Mouse (Mus musculus): ENCODE measurements around the gene Taf4.
A peak's percentile ranks its signal among the peaks of the same experiment; 100 is the strongest.

Taf4 gene

DNA sequence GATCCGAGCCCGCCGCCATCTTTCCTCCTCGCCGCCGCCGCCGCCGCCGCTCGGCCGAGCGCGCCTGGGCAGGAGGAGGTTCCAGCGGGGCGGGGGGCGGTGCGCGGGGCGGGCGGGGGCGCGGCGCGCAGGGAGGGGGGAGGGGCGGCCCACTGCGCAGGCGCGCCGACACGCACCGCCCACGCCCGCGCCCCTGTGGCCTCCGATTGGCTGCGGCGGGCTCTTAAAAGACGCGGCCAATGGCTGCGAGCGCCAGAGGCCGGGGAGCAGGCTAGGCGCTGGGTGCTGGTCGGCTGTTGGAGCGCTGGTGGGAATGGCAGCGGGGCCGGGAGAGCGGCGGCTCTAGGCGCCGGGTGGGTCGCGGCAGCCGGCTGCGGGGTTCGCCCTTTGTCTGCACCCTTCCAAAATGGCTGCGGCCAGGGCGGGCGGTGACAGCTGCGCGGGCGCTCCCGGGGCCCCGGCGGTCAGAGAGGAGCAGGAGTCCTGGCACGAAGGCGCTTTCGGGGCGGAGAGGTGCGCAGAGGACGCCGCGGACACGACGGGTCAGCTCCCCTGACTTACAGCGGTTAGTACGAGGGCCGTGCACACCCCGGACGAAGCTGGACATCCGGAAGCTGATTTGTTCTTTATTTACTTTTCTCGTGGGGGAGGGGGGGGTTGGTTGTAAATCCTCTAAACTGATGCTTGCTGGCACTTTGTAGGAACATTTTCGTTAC, at the start of gene Taf4:
TSS of gene Taf4 (minus strand) at position 19 of the 716 bp plus-strand sequence.
- DNase-seq: peak; percentile 96 to 98

DNA sequence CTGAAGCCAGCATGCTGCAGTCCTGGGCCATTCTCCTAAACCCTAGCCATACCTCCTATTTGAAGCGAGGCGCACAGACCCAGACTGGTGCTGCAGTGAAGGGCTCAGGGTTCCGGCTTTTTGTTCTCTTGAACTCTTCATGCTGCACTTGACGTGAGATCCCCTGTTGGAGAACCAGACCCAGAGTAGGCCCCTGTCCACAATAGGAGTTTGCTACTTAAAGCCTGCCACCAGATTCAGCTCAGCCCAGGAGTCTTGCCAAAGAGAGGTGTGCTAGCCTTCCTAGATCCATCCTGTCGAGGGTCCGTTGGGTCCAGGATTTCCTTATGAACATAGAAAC, 49.4 kb upstream of the Taf4 start:
- no peak for DNase-seq

DNA sequence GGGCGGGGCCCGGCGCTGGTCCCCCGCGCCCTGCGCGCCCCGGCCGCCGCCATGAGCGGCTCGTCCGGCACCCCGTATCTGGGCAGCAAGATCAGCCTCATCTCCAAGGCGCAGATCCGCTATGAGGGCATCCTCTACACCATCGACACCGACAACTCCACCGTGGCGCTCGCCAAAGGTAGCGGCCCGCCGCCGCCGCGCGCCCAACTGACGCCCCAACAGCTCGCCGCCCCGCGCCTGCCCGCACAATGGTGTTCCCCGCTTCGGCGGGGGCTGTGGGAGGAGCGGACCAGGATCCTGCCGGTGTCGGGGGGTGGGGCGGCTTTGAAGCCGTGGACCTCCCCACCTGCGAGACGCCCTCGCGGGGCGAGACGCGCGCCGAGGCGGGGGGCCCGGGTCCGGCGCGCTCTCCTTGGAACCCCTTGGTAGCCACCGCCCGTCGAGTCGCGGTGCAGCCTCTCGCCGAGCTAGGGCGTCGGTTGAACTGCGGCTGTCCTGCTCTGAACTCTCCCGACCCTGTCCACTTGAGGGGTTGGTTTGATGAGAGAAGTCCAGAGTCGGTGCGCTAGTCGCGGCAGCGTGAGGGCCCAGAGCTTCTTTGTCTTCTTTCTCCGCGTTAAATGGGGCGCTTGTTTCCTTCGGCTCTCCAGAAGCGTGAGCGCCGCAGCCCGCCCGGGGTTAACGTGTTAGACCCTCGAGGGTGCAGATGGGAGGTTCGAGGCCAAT, 48.9 kb upstream of the Taf4 start:
- DNase-seq: peak in 1 of 2 experiments; percentile 76

DNA sequence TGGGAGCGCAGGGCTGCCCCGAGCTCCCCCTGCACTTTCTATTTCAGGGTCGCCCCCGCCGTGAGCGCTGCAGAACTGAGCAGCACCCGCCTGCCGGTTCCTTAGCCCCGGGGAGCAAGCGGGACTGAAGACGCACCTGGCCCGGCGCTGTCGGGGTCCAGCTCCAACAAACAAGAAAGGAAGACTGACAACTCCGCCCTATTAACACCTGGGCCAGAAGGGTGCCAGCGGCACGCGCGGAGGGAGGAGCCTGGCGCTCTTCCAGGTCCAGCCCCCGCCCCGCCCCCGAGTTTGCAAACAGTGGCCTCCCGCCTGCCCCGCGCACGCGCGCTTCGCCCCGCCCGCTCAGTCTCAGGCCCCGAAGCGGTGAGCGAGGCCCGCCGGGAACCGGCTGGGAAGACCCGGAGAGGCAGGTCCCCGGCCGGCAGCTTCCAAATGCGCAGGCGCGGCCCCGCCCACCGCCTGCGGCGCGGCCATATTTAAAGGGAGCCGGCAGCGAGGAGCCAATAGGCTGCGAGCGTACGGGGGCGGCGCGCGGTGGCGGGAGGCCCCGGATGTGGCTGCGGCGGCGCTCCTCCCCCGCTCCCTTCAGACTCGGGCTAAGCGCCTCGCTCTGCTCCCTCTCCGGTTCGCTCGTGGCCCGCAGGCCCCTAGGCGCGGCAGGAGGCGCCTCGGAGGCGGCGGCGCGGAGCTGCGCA, 48.1 kb upstream of the Taf4 start, which contains the start of gene Lsm14b:
TSS of gene Lsm14b (plus strand) at position 587 of the 698 bp plus-strand sequence.
- peak; percentile 100 for DNase-seq

DNA sequence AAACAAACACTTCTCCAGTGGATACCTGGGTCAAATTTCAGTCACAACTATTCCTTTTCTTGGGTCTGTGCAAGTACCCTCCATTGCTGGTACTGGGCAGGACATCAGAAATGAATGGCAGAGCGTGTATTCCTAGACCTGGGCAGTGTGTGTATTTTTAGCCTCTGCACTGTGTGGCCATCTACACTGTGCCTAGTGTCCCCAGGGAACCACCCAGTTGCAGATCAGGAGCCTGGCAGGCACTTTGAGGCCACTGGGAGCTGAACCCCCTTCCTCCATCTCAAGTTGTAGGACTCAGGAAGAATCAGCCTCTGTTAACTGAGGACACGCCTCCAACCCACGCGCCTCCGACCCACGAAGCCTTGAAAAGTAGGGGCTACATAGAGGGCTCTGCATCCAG, 46.3 kb upstream of the Taf4 start:
- no peak for DNase-seq

DNA sequence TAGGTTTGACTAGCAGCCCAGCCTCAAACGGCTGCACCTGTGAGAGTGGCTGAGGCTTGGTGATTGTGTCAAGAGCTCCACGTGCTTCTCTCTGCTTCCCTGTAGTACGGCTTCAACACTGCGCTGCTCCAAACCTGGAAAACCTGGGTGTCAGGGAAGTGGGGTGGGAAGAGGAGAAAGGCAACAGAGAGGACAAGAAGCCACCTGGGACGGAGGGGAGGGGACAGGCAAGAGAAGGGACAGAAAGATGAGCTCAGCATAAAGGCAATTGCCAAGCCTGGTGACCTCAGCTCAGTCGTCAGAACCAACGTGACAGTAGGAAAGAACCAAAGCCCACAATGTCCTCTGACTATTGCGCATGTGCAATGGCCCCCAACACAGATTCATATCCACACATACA, 44.5 kb upstream of the Taf4 start:
- peak; percentile 63 to 65 for DNase-seq

DNA sequence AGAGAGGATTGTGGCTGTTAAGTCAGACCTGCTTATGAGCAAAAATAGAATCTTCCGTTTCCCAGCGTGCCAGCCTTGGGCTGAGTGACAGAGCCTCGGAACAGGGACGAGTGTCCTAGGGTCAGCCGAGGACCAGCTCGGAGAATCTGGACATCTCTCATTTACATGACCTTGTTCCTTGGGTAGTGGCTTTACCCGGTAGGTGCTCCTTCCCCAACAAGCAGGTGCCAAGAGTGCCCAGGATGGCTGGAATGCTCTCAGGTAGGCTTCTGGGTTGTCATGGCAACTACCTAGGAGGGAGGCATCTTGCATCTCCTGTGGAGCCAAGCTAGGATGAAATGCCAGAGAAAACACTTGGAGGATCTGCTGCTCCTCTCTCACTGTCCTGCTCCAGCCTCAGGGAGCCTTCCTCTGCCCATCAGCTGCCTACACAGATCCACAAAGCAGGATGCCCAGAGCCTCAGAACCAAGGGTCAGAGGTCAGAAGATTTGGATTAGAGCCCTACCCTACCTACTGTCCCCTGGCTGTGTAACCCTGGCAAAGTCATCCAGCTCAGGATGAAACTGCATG, 43.7 kb upstream of the Taf4 start:
- DNase-seq: peak; percentile 72 to 73

DNA sequence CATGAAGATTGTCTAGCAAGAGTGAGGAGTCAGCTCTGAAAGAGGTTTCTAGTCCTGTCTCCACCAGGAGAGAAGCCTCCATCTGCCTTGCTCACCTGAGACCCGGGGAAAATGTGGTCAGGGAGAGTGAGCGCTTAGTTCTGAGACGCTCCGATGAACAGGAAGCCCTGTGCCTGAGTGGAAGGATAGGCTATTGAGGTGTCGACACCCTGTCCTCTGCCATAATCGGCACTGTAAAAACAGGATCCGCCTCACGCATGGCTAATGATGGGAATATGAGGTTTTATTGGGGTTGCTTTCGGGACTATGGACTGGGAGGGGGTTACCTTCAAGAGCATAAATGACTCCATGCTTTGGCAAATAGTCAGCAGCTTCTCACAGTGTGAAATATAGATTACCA, 42.1 kb upstream of the Taf4 start:
- DNase-seq: no peak

DNA sequence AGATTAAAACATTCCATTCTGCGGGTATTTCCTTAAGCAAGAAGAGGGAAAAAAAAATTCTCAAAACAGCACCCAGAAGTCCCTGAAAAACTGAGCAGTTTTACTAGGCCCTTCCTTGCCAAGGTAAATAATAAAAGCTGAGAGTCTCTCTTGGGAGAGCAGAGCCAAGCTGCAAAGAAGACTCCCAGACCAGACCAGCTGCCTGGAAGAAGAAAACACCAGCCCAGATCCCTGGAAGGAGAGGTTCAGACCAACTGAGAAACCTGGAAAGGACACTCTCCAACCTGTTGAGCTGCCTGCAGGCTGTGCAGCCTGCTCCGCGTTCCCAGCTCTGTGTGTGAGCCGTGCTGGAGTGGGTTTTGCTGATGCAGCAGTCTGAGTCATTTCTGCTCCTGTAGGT, 41.2 kb upstream of the Taf4 start:
- no peak for DNase-seq

DNA sequence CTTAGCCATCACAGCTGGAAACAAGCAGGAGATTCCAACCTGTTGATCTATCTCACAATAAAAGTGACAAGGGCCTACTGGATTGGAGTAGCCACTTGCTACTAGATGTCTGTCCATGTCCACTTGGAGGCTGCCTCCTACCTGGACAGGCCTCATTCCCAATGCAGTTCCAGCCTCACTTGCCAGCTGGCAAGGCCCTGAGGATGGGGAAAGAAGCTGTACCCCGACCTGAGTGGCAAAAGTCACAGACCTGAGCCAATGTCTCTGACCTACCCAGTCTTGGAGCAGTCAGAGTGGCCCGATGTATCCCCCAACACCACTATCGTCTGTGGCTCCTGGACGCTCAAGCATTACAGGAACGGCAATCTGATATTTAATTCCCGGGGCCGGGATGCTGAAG, 37.2 kb upstream of the Taf4 start:
- no peak for DNase-seq

DNA sequence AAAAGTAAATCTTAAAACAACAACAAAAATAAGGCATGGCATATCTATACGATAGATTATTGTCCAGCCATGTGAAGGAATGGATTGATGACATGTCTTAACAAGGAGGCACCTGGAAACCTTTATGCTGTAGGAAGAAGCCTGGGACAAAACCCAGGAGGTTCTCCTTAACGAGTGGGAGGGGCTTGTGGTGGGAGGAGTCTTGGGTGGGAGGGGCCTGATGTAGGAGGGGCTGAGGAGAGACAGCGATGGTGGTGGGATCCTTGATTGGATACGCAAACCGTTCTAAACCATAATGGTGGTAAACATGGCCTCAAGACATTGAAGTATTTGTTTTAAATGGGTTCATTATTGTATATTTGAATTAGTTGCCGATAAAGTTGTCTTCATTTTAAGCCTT, 34.9 kb upstream of the Taf4 start:
- DNase-seq: no peak

DNA sequence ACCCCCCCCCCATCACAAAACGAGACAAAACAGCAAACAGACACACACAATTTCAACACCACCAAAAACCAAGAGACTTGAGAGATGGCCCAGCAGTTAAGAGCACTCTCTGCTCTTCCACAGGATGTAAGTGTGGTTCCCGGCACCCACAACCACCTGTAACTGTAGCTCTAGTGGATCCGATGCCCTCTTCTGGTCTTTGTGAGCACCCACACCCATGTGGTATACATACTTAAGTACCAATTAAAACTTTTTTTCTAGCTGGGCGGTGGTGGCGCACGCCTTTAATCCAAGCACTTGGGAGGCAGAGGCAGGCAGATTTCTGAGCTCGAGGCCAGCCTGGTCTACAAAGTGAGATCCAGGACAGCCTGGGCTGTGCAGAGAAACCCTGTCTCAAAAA, 34.2 kb upstream of the Taf4 start:
- no peak for DNase-seq

DNA sequence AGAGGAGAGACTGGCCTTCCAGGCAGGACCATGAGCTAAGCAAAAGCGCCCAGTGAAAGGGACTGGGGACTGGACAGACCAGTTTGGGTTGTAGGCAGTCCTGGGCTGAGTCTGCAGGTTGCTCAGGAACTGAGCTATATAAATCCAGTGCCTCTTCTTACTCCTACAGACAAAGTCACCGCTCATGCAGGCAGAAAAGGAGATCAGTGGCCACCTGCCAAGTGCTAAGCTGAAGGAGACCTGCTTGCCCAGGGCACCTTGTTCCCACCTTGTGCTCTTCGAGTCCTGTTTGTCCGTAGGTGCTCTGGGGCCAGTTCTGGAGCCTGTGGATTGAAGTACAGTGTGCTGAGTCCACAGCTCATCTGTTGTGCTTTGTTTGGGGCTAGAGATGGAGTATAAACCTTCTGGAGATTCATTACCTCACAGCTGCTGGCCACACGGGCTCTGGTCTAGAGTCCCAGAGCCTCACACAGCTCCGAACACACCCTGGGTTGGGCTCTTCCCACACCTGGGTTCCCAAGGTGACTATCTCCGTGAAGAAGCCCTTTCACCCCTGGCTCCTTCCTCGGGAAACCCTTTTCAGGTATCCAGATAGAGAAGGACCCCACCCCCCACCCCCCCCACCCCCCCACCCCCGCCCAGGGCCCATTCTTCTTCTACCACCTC, 30.0 kb upstream of the Taf4 start:
- no peak for DNase-seq

DNA sequence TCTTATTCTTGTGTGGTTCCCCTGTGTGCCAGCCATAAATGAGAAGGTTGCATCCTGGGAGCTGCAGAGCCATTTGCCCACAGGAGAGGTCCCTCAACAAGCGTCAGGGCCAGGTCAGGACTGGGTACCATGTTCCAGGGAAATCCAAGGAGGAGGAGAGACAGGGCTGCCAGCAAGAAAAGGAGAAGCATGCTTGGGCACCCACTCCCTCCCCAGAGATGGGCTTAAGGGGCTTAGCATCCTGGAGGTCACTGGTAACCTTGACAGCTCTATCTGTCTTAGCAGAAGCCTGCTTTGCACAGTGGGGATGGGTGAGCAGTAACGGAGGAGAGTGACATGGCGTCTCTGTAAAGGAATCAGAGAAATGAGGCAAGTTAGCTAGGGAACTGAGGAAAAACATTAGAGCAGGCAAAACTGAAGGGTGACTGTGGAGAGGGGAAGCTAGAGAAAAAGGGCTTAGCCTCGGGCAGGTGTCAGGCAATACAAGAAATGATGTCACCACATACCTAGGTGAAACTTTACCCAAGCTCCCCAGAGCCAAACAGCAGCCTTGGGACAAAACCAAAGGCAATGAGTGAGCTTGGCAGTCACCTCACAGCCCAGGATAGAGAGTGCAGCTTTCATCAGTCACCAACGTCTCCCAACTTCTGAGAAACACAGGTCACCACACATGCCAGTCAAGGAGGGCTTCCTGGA, 29.4 kb upstream of the Taf4 start:
- no peak for DNase-seq

DNA sequence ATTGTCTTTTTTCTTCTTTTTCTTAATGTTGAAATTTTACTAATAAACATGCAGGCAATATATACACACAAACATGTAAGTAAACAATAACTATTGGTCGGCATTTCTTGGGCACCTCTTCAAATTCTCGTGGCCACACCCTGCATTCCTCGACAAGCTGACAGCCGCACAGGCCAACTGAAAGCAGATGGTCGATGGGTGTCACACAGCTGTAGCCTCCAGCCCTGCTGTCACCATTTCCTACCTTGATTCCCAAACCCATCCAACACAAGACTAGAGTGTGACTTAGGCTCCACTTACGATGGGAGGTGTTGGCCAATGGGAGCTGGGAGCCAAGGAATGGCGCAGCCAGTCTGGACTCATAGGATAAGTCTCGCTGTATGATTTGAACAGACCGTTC, 25.2 kb upstream of the Taf4 start:
- DNase-seq: no peak

DNA sequence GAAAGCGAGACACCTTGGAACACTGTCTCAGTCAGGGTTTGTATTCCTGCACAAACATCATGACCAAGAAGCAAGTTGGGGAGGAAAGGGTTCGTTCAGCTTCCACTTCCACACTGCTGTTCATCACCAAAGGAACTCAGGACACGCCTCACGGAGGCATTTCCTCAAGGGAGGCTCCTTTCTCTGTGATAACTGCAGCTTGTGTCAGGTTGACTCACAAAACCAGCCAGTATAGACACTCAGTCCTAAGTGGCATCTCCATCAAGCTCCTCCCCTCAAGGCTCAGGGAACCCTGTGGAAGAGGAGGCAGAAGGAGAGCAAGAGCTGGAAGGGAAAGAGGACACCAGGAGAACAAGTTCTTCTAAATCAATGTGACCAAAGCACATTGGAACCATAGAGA, 22.0 kb upstream of the Taf4 start:
- no peak for DNase-seq

DNA sequence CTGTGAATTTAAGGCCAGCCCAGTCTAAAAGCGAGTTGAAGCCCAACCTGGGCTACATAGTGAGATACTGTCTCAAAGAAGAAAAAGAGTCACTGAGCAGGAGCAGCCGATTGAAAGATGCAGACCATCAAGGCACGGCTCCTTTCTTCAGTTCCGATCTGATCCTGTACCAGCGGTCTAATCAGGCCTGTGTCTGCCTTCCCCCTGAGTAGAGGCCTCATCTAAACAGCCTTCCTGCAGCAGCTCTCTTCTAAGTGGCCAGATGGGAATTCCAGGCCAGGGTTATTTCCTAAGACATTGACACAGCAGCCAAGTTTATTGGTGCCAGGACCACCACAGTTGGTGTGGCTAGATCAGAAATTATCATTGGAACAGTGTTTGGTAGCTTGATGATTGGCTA, 16.6 kb upstream of the Taf4 start:
- DNase-seq: no peak

DNA sequence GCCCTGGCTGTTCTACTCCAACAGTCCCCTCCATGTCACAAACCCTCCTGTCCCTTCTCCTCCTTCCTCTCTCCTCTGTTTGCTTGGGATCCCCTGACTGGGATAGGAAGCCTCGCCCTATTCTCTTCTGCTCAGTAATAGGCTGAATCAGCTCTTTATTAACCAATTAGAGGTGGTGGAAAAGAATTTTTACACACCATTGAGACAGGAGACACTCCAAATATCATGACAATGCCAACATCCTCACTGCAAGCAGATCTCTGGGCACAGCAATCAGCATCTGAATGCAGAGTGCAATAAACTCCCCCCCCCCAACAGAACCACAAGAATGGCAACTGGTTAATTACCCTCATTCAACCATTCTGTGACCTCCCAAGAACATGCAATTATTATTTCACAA, 12.7 kb upstream of the Taf4 start:
- no peak for DNase-seq

DNA sequence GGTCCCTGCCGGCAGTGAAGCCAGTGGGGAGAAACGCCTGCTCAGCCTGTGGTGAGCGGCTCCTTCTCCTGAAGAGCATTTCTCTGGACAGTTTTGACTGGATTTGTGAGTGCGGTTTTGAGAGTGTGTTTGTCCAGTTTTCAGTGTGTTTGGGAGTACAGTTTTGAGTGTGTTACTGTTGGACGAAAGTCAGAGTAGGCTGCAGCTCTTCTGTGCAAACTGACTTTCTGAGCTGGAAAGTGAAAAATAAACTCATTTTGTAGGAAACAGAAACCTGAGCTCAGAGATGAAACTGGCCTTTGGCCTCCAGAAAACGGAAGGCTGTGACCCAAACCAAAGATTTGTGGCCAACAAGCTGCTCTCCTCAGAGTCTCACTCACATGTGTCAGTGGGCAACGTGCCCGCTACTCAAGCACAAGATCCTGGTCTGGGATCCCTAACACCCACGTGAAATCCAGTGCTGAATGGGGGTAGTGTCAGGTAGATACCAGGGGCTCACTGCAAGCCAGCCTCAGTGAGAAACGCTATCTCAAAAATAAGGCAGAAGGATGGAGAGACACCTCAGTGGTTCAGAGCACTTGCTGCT, 10.1 kb upstream of the Taf4 start:
- DNase-seq: no peak

DNA sequence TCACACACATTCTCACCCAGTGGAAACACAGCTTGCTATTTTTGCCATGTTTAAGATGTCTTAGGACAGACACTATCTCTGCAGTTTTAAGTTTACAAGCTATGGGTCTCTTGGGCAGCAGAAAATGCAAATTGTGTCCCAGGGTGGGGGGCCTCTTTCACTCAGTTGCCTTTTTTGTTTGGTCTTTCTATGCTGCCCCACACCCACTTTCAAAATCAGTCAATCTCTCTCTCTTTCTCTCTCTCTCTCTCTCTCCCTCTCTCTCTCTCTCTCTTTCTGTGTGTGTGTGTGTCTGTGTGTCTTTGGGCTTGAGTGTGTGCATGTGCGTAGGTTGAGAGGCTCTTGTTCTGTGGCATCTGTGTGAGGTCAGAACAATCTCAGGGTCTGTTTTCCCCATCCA, 9.2 kb upstream of the Taf4 start:
- no peak for DNase-seq

DNA sequence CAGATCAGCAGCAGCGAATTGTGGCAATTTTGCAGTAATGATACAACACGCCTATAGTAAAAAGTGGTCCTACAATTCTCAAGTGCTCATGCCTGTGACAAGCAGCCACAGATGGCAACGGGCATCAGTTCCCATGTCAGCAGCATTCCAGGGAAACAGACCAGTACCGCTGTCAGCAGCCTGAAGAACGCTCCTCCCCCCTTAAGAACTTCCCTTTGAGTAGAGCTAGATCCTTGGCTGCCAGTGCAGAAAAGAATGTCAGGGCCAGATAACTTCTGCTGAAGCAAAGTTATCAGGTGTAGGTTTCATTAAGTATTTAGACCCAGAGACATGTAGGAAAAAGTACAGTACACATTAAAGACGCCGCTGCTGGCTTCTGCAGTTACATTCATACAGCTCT, 8.4 kb upstream of the Taf4 start:
- no peak for DNase-seq

DNA sequence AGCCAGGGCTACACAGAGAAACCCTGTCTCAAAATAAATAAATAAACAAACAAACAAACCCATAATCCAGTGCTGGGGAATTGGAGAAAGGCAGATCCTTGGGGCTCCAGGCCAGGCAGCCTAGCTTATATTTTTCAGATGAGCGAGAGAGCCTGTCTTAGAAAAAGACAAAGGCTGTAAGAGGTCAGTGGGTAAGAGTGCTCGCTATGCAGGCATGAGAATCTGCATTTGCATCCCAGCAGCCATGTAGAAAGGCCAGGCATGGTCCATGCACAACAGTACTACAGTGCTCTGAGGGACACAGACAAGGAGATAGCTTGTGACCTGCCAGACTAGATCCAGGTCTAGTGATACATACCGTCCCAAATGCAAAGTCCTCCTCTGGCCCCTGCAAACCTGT, 6.3 kb upstream of the Taf4 start:
- no peak for DNase-seq

Data from cerebellum, postnatal 25 days (tissue).